Mouse (Mus musculus) megakaryocyte, embryonic 14.5 days (primary cell): ENCODE results near the gene Zdhhc7. TPM values are rescaled to one million over a fixed set of nuclear protein-coding genes. Genes with fewer than 3 reads are reported as not detected.
A peak's percentile ranks its signal among the peaks of the same experiment; 100 is the strongest.

Source experiments
- H3K27me3 ChIP-seq: replicated peaks from 2 replicates; pipeline ENCODE3; 2012; ENCODE audit warnings: inconsistent platforms
- H3K36me3 ChIP-seq: replicated peaks from 2 replicates; pipeline ENCODE3; 2012; ENCODE audit warnings: low read length, inconsistent platforms, mixed read lengths
- H3K4me1 ChIP-seq: 2 replicates; pipeline ENCODE4 v1.6.1; 2012; ENCODE audit warnings: inconsistent platforms
- H3K4me3 ChIP-seq: replicated peaks from 2 replicates; pipeline ENCODE3; 2012; ENCODE audit warnings: moderate library complexity, mild to moderate bottlenecking, inconsistent platforms
- H3K9me3 ChIP-seq: 2 replicates; pipeline ENCODE4 v1.6.1; 2012; ENCODE audit warnings: inconsistent platforms
- FLI1 ChIP-seq: IDR thresholded peaks from 2 replicates; pipeline ENCODE4 v1.6.1; 2012; ENCODE audit warnings: low read length, inconsistent platforms, mixed read lengths
- GATA1 ChIP-seq: IDR thresholded peaks from 3 replicates; pipeline ENCODE4 v1.6.1; 2012; ENCODE audit warnings: mixed read lengths, low read length, inconsistent platforms, borderline replicate concordance
- polyA plus RNA-seq: library from polyadenylated mRNA; stranded (reverse); fragments of >175 nt; gene quantifications from 2 replicates; pipeline ENCODE4 v1.2.3, GENCODE M21; 2012; ENCODE audit warnings: low replicate concordance; ENCODE audit not compliant: insufficient read depth

The Zdhhc7 gene
- polyA plus RNA-seq, 1 experiment, result 29.1 TPM

- Histone ChIP-seq H3K4me1 (peaks cover 85% of the 10 kb centered on the region), H3K27me3 (no peaks in the 10 kb centered on the region), H3K9me3 (no peaks in the 10 kb centered on the region), H3K36me3 (peaks cover 35% of the 10 kb centered on the region), H3K4me3 (peak overlapping the region; percentile 96)
- TF ChIP-seq FLI1, result no peak
- TF ChIP-seq GATA1, result no peak
These were observed 754 bp downstream of the Zdhhc7 start for GRCm38 (mm10) chr8:120100388-120101067.

GRCm38 (mm10) chr8:120096486-120096885 is 4.8 kb downstream of the Zdhhc7 start:
- Histone ChIP-seq H3K9me3 (peaks cover 12% of the 10 kb centered on the region), H3K4me3 (no peak overlapping the region), H3K36me3 (peaks cover 62% of the 10 kb centered on the region), H3K27me3 (no peaks in the 10 kb centered on the region), H3K4me1 (peaks cover 67% of the 10 kb centered on the region)
- TF ChIP-seq FLI1, result no peak
- TF ChIP-seq GATA1, result no peak

- H3K4me1 ChIP-seq, result peaks cover 60% of the 10 kb centered on the region
- peaks cover 77% of the 10 kb centered on the region for H3K36me3 ChIP-seq
- H3K9me3 ChIP-seq, result peaks cover 12% of the 10 kb centered on the region
- H3K4me3 ChIP-seq, result no peak overlapping the region
- no peak for TF ChIP-seq GATA1
- TF ChIP-seq FLI1, result no peak
- no peaks in the 10 kb centered on the region for H3K27me3 ChIP-seq
These were observed 6.5 kb downstream of the Zdhhc7 start for GRCm38 (mm10) chr8:120094801-120095200.

- peaks cover 46% of the 10 kb centered on the region for H3K4me1 ChIP-seq
- no peaks in the 10 kb centered on the region for H3K27me3 ChIP-seq
- no peak overlapping the region for H3K4me3 ChIP-seq
- TF ChIP-seq FLI1 (no peak), GATA1 (no peak)
- H3K36me3 ChIP-seq, result peaks cover 83% of the 10 kb centered on the region
- peaks cover 12% of the 10 kb centered on the region for H3K9me3 ChIP-seq
These were observed 8.2 kb downstream of the Zdhhc7 start for GRCm38 (mm10) chr8:120093103-120093502.

- no peak for TF ChIP-seq FLI1
- no peak for TF ChIP-seq GATA1
- Histone ChIP-seq H3K27me3 (no peaks in the 10 kb centered on the region), H3K9me3 (peaks cover 12% of the 10 kb centered on the region), H3K36me3 (peaks cover 91% of the 10 kb centered on the region), H3K4me3 (no peak overlapping the region), H3K4me1 (peaks cover 33% of the 10 kb centered on the region)
These were observed 10.2 kb downstream of the Zdhhc7 start for GRCm38 (mm10) chr8:120091032-120091431.

GRCm38 (mm10) chr8:120089511-120089910 is 11.8 kb downstream of the Zdhhc7 start:
- Histone ChIP-seq H3K27me3 (no peaks in the 10 kb centered on the region), H3K4me1 (peaks cover 20% of the 10 kb centered on the region), H3K9me3 (peaks cover 12% of the 10 kb centered on the region), H3K36me3 (peaks cover 91% of the 10 kb centered on the region), H3K4me3 (no peak overlapping the region)
- TF ChIP-seq FLI1 (no peak), GATA1 (no peak)

- peaks cover 8% of the 10 kb centered on the region; the same call in 1 of the 2 replicates for H3K4me1 ChIP-seq
- no peaks in the 10 kb centered on the region for H3K9me3 ChIP-seq
- H3K36me3 ChIP-seq, result peaks cover 83% of the 10 kb centered on the region
- no peak overlapping the region for H3K4me3 ChIP-seq
- TF ChIP-seq FLI1 (no peak), GATA1 (no peak)
- H3K27me3 ChIP-seq, result no peaks in the 10 kb centered on the region
These were observed 16.5 kb downstream of the Zdhhc7 start for GRCm38 (mm10) chr8:120084783-120085182.

GRCm38 (mm10) chr8:120083261-120083660 is 18.0 kb downstream of the Zdhhc7 start:
- no peak for TF ChIP-seq GATA1
- no peak for TF ChIP-seq FLI1
- peaks cover 74% of the 10 kb centered on the region for H3K36me3 ChIP-seq
- no peaks in the 10 kb centered on the region for H3K9me3 ChIP-seq

GRCm38 (mm10) chr8:120079361-120079760 is 21.9 kb downstream of the Zdhhc7 start:
- TF ChIP-seq GATA1 (no peak), FLI1 (no peak)
- no peak overlapping the region for H3K4me3 ChIP-seq

More at GRCm38 (mm10) chr8:120083261-120083660, 18.0 kb downstream of the Zdhhc7 start:
- Histone ChIP-seq H3K4me1 (peaks cover 7% of the 10 kb centered on the region), H3K27me3 (peaks cover 2% of the 10 kb centered on the region), H3K4me3 (peak overlapping the region; percentile 14)

GRCm38 (mm10) chr8:120078080-120078479 is 23.2 kb downstream of the Zdhhc7 start:
- Histone ChIP-seq H3K36me3 (peaks cover 27% of the 10 kb centered on the region), H3K27me3 (peaks cover 42% of the 10 kb centered on the region), H3K9me3 (no peaks in the 10 kb centered on the region), H3K4me1 (peaks cover 4% of the 10 kb centered on the region), H3K4me3 (no peak overlapping the region)
- no peak for TF ChIP-seq GATA1
- TF ChIP-seq FLI1, result no peak

More at GRCm38 (mm10) chr8:120079361-120079760, 21.9 kb downstream of the Zdhhc7 start:
- H3K4me1 ChIP-seq, result peaks cover 4% of the 10 kb centered on the region
- peaks cover 30% of the 10 kb centered on the region for H3K27me3 ChIP-seq
- no peaks in the 10 kb centered on the region for H3K9me3 ChIP-seq
- peaks cover 37% of the 10 kb centered on the region for H3K36me3 ChIP-seq
